Mouse (Mus musculus): Measurements from ENCODE around the gene Tmem106a. TPM values are rescaled to one million over a fixed set of nuclear protein-coding genes. Genes with fewer than 3 reads are reported as not detected.
"Not testable (repeated sequence)": the region's sequence is repeated elsewhere in the genome, so short reads cannot be mapped to it uniquely, and the experiment has no call there.

Tmem106a gene
- total RNA-seq (2021): 1 to 10 TPM; 3.2 to 5.9 TPM
- long read RNA-seq, experiment 1, partial matches to known transcripts: 1 of 3 reads
- long read RNA-seq, experiment 1, other reads (novel, unspliced or antisense): 0 of 3 reads
- long read RNA-seq, experiment 2, partial matches to known transcripts: 1 of 3 reads
- long read RNA-seq, experiment 2, other reads (novel, unspliced or antisense): 1 of 3 reads

- DNase-seq: peak; percentile 77 to 82
Observed at GRCm38 (mm10) chr11:101582054-101583035, at the start of gene Tmem106a. Gene Tmem106a (plus strand): TSS chr11:101582242.

DNA sequence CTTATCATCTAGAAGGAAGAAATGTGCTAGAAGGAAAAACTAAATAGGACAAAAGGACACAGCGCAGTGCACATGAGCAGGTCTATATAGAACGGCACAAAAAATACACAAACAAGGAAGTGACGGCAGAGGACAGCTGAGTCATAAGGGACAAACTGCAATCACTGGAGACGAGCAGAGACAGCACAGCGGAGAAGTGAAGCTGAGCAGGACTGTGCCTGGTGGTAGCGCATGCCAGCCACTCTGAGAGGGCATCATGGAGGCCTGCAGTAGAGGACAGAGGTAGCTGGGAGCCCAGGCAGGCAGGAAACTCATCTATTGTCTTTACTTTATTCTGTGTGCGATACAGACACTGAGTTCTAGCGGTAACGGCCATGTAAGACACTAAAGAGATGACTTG is 38.5 kb upstream of the Tmem106a start:
- no peak for DNase-seq

GRCm38 (mm10) chr11:101544132-101544531 is 37.9 kb upstream of the Tmem106a start:
- no peak for DNase-seq

DNA sequence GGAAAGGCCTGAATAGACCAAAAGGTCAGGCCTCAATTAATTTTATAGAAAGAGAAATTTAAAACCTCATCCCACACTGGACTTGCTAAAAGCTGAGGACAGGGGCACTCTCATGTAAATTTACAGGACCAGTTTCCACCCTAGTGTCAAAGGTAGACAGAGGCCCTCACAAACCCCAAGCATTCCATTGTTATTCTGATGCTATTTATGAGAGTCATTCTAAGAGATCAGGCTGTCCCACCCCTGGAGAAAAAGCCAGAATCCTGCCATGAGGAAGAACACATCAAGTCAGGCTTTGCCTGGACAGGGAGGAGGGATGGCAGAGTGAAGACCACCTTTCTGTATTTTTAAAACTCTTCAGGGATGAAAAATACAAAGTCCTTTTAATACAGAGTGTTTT is 33.5 kb upstream of the Tmem106a start:
- no peak for DNase-seq

GRCm38 (mm10) chr11:101551751-101552475 is 30.1 kb upstream of the Tmem106a start, which contains the start of the genes Brca1 and Nbr1:
Gene Brca1 (minus strand): TSS chr11:101551955.
Gene Nbr1 (plus strand): TSS chr11:101552149.
- peak; percentile 93 to 97 for DNase-seq

DNA sequence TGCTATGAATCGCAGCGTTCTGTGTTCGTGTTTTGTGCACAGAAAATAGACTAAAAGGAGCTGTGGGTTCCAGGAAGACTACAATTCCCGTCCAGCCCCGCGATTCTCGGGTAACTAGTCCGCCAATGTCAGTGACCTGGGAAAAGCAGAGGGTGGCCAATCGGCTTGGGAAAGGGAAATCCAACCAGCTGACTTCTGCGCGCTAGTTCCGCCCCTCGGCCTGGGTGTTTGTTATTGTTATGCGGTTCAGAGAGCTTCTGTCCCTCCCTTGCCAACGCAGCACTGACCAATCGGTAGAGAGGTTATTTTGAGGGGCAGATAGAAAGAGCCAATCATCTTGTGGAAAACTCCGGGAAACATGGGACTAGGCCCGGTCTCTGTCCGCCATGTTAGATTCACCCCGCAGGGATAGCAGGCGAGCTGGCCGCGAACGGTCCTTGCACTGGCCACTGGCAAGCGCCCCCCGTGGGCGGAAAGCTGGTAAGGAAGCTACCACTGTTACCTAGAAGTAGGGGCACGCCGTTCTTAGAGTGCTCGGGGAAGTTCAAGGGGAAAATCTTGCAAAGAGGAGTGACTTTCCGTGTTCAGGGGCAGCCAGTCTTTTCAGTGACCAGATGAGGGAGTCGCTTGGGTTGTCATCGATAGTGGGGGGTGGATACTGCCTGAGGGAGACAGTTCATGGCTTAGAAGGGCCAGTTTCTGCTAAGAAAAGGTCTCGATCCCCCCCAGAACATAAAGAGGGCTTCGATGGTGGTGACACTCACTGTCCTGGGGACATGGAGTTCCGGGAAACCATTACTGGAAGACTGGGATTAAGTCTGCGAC is 29.4 kb upstream of the Tmem106a start:
- peak in 1 of 2 experiments; percentile 100 for DNase-seq

GRCm38 (mm10) chr11:101553354-101553930 is 28.6 kb upstream of the Tmem106a start:
- peak in 1 of 2 experiments; percentile 25 for DNase-seq

- DNase-seq: no peak
Observed at GRCm38 (mm10) chr11:101556541-101556940, 25.5 kb upstream of the Tmem106a start.

- no peak for DNase-seq
Observed at GRCm38 (mm10) chr11:101556954-101557353, 25.1 kb upstream of the Tmem106a start.

GRCm38 (mm10) chr11:101562391-101562790 is 19.7 kb upstream of the Tmem106a start:
- peak; percentile 50 to 51 for DNase-seq

DNA sequence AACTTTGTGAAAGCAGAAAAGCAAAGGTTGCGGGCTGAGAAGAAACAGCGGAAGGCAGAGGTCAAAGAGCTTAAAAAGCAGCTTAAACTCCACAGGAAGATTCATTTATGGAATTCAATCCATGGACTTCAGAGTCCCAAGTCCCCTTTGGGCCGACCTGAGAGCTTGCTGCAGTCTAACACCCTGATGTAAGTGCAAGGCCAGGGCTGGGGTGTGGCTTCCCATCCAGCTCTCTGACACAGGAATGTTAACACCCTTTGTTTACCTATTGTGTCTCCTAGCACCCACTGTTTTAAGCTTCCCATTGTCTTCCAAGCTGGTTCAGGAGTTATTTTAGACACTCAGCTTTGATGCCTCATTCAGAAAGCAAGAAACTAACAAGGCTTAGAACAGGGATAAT is 13.6 kb upstream of the Tmem106a start:
- no peak for DNase-seq

DNA sequence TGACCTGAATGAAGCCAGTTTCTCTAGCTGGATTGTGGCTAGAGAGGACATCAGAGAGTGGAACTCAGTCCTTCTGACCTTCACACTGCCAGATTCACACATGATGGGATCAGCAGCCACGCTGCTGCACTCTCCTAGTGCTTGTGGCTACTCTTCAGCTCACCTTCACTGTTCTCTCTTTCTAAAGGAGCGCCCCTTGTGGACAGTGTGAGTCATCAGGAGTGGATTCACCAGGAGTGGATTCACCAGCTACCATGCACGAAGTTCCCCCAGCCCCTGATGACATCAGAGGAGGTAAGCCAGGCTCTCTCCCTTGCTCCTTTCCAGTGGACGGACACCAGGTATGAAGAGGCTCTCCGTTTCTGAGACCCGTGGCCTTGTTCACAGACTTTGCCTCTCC is 5.9 kb upstream of the Tmem106a start:
- no peak for DNase-seq

DNA sequence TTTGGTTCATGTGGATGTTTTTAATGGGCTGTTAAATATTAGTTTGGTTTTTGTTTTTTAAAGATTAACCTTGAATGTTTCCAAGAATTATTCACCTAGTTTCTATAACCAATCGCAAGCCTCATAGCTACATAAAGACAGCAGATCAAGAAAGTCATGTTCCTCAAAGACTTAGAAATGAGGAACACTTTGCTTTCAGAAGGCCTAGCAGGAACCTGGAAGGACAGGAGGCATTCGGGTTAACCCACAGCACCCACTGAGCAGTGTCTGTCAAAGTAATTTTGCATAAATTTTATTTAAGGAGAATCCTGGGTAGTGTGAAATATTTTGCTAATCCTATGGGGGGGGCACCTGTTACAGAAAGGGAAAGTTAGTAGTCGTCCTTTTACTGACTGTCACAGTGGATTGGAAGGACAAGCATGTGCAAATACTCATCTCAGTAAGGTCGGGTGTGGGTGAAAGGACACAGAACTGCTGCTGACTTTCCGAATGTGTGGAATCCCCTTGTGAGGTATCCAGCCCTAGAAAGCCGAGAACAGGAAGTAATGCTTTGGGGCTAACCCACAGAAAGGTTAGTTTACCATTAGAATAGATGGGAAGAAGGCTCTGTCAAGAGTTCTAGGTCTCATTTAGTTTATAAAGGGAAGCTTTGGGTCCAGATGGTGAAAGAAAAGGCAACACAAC is 819 bp upstream of the Tmem106a start:
- no peak for DNase-seq

- DNase-seq: no peak
Observed at GRCm38 (mm10) chr11:101583205-101583604, 1.2 kb downstream of the Tmem106a start.

GRCm38 (mm10) chr11:101585031-101585430 is 3.0 kb downstream of the Tmem106a start:
- DNase-seq: not testable (repeated sequence)

GRCm38 (mm10) chr11:101585805-101586204 is 3.8 kb downstream of the Tmem106a start:
- DNase-seq: no peak

DNA sequence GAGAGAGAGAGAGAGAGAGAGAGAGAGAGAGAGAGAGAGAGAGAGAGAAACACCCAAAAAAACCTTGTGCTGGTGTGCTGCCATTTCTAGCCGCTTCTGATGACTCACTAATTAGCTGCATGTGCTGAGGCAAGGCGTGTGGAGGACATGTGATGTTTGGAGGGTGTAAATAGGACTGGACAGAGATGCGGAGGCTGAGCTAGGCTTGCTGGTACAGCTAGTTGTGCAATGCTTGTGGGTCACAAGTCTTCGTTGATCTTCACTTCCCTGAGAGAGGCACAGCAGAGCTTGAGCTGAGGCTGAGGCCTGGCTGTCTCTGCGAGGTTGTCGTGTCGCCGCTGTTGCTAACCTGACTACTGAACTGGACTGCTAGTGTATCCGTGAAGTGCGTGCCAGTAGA is 5.6 kb downstream of the Tmem106a start:
- peak in 1 of 2 experiments; percentile 34 for DNase-seq

GRCm38 (mm10) chr11:101588868-101589267 is 6.8 kb downstream of the Tmem106a start:
- no peak for DNase-seq

GRCm38 (mm10) chr11:101589444-101589843 is 7.4 kb downstream of the Tmem106a start:
- DNase-seq: peak; percentile 53 to 80

- no peak for DNase-seq
Observed at GRCm38 (mm10) chr11:101589989-101590624, 8.1 kb downstream of the Tmem106a start.

Measured in heart, adult 18-20 months (tissue).